Mouse (Mus musculus): Measurements from ENCODE around the gene Eif4enif1.
A peak's percentile ranks its signal among the peaks of the same experiment; 100 is the strongest.
"Not testable (repeated sequence)": the region's sequence is repeated elsewhere in the genome, so short reads cannot be mapped to it uniquely, and the experiment has no call there.

Eif4enif1 gene

GRCm38 (mm10) chr11:3181971-3182370, 20.2 kb upstream of the Eif4enif1 start:
- not testable (repeated sequence) for DNase-seq (ENCODE audit: low spot score)

GRCm38 (mm10) chr11:3182707-3183106, 19.5 kb upstream of the Eif4enif1 start:
- not testable (repeated sequence) for DNase-seq (ENCODE audit: low spot score)

GRCm38 (mm10) chr11:3193363-3193762, 8.8 kb upstream of the Eif4enif1 start, which contains the start of gene Sfi1:
Sfi1 (minus strand) TSS chr11:3193463.
- no peak for DNase-seq (ENCODE audit: low spot score)

- DNase-seq (ENCODE audit: low spot score) = not testable (repeated sequence)
These were observed 1.6 kb upstream of the Eif4enif1 start for GRCm38 (mm10) chr11:3200636-3201035.

GRCm38 (mm10) chr11:3201326-3202230, 614 bp upstream of the Eif4enif1 start:
- DNase-seq (ENCODE audit: low spot score) = no peak

- peak; percentile 61 for DNase-seq (ENCODE audit: low spot score)
These were observed 719 bp downstream of the Eif4enif1 start for GRCm38 (mm10) chr11:3202781-3203441.

GRCm38 (mm10) chr11:3203771-3204170, 1.6 kb downstream of the Eif4enif1 start:
- no peak for DNase-seq (ENCODE audit: low spot score)

- DNase-seq (ENCODE audit: low spot score) = no peak
These were observed 3.0 kb downstream of the Eif4enif1 start for GRCm38 (mm10) chr11:3205207-3205606.

- DNase-seq (ENCODE audit: low spot score) = no peak
These were observed 4.6 kb downstream of the Eif4enif1 start for GRCm38 (mm10) chr11:3206783-3207182.

- no peak for DNase-seq (ENCODE audit: low spot score)
These were observed 10.3 kb downstream of the Eif4enif1 start for GRCm38 (mm10) chr11:3212526-3212925.

- DNase-seq (ENCODE audit: low spot score) = no peak
These were observed 20.9 kb downstream of the Eif4enif1 start for GRCm38 (mm10) chr11:3223105-3223504.

- no peak for DNase-seq (ENCODE audit: low spot score)
These were observed 24.9 kb downstream of the Eif4enif1 start for GRCm38 (mm10) chr11:3227113-3227512.

- DNase-seq (ENCODE audit: low spot score) = no peak
These were observed 30.1 kb downstream of the Eif4enif1 start for GRCm38 (mm10) chr11:3232248-3232647.

GRCm38 (mm10) chr11:3233704-3234103, 31.5 kb downstream of the Eif4enif1 start:
- DNase-seq (ENCODE audit: low spot score) = no peak

- DNase-seq (ENCODE audit: low spot score) = no peak
These were observed 33.1 kb downstream of the Eif4enif1 start for GRCm38 (mm10) chr11:3235277-3235676.

- DNase-seq (ENCODE audit: low spot score) = no peak
These were observed 40.2 kb downstream of the Eif4enif1 start for GRCm38 (mm10) chr11:3242395-3242794.

GRCm38 (mm10) chr11:3243771-3244170, 41.6 kb downstream of the Eif4enif1 start:
- DNase-seq (ENCODE audit: low spot score) = no peak

GRCm38 (mm10) chr11:3247387-3247786, 45.2 kb downstream of the Eif4enif1 start:
- DNase-seq (ENCODE audit: low spot score) = no peak

GRCm38 (mm10) chr11:3259537-3259936, 57.3 kb downstream of the Eif4enif1 start:
- no peak for DNase-seq (ENCODE audit: low spot score)

GRCm38 (mm10) chr11:3265291-3266078, 63.3 kb downstream of the Eif4enif1 start:
- DNase-seq (ENCODE audit: low spot score) = peak; percentile 75

GRCm38 (mm10) chr11:3266079-3266685, 64.0 kb downstream of the Eif4enif1 start, which contains the start of gene Drg1:
Drg1 (minus strand) TSS chr11:3266415.
- DNase-seq (ENCODE audit: low spot score) = peak; percentile 98

GRCm38 (mm10) chr11:3267133-3267532, 64.9 kb downstream of the Eif4enif1 start:
- DNase-seq (ENCODE audit: low spot score) = no peak

Measured in embryo, embryonic 10 days (tissue).